Mouse (Mus musculus): ENCODE measurements at regions not wholly inside any gene's neighbourhood (a gene's known extent, or its start where the extent isn't known, plus 50 kb on each side); places are given as distances from the start of the nearest gene placed in this dataset.

GRCm38 (mm10) chr13:88088259-88088658, 733.0 kb upstream of the Edil3 start:
- DNase-seq (ENCODE audit: low spot score) = peak; percentile 18

All from embryo, embryonic 10.5 days (tissue).